Mouse (Mus musculus): Measurements from ENCODE around the gene Gm10061.
"Not testable (repeated sequence)": the region's sequence is repeated elsewhere in the genome, so short reads cannot be mapped to it uniquely, and the experiment has no call there.

Gm10061 gene

GRCm38 (mm10) chr16:89150786-89151185 lies at the start of gene Gm10061:
TSS of gene Gm10061 (plus strand) at chr16:89151086.
- DNase-seq (ENCODE audit: low read depth, low spot score): no peak

- no peak for DNase-seq (ENCODE audit: low read depth, low spot score)
These were observed 10.3 kb upstream of the Gm10061 start, which contains the start of gene Gm6358 for GRCm38 (mm10) chr16:89140551-89140950. TSS of gene Gm6358 (plus strand) at chr16:89140851.

GRCm38 (mm10) chr16:89157652-89158051 lies 6.8 kb downstream of the Gm10061 start, which contains the start of gene Gm9789:
TSS of gene Gm9789 (plus strand) at chr16:89157952.
- DNase-seq (ENCODE audit: low read depth, low spot score): no peak

- DNase-seq (ENCODE audit: low read depth, low spot score): not testable (repeated sequence)
These were observed 18.3 kb downstream of the Gm10061 start, which contains the start of gene Gm7735 for GRCm38 (mm10) chr16:89169190-89169589. TSS of gene Gm7735 (plus strand) at chr16:89169490.

- no peak for DNase-seq (ENCODE audit: low read depth, low spot score)
These were observed 23.5 kb downstream of the Gm10061 start, which contains the start of gene 1110057P08Rik for GRCm38 (mm10) chr16:89174435-89174834. TSS of gene 1110057P08Rik (plus strand) at chr16:89174735.

- no peak for DNase-seq (ENCODE audit: low read depth, low spot score)
These were observed 37.7 kb downstream of the Gm10061 start for GRCm38 (mm10) chr16:89188621-89189020.
